Mouse (Mus musculus): ENCODE results near the gene Acot2.

The Acot2 gene

GRCm38 (mm10) chr12:84038691-84039111 is 51.0 kb downstream of the Acot2 start, which contains the start of gene Gm49366:
Gene Gm49366 (plus strand): TSS chr12:84038935.
- peak; percentile 30 to 45 for DNase-seq

GRCm38 (mm10) chr12:84042248-84042647 is 54.6 kb downstream of the Acot2 start:
- DNase-seq = no peak
